Comparison of ENCODE assay signal across 16 mouse cellular contexts in the genomic region with DNA sequence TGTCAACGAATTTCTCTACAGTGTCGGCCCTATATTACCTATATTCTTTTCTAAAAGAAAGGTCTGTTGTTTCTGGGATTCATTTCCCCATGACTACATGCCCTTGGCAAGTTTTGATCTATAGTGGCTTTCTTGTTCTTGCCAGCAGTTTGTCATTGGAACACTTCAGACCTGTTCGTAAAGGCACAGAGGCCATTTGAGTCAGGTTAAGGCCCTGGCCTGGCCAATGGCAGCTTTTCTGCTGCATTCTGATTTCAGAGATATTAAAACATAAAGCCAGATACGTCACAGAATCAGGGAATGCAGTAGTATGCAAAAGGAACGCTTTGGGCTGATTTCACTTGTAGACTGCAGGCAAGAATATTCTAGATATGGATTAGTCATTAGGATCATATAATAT. TPM values are rescaled to one million over a fixed set of nuclear protein-coding genes. Genes with fewer than 3 reads are reported as not detected.
"Had no signal": no experiment of that assay in that cellular context is flagged by ENCODE, and none has a peak within 500 bp of the region (broad histone marks: within the 10 kb centered on the region; RNA-seq: fewer than 3 reads in every experiment).

No protein-coding gene starts in this region.

- H3K9me3 ChIP-seq: liver, embryonic 13.5 days; midbrain, embryonic 12.5 days; midbrain, embryonic 15.5 days; neural tube, embryonic 12.5 days; neural tube, embryonic 15.5 days; stomach, embryonic 15.5 days had no signal

- DNase-seq: left cerebral cortex, postnatal 4 days; liver, embryonic 13.5 days; lung, adult 2 months; lung, postnatal 14 days; right cerebral cortex, postnatal 25 days; spleen, adult 18-20 months; thymus, postnatal 25 days had no signal

- H3K4me1 ChIP-seq: midbrain, embryonic 12.5 days; midbrain, embryonic 15.5 days; neural tube, embryonic 12.5 days; stomach, embryonic 15.5 days had no signal

- H3K9ac ChIP-seq: liver, embryonic 13.5 days; midbrain, embryonic 12.5 days; midbrain, embryonic 15.5 days; neural tube, embryonic 12.5 days; neural tube, embryonic 15.5 days; stomach, embryonic 15.5 days had no signal

- H3K27ac ChIP-seq: liver, embryonic 13.5 days; macrophage; midbrain, embryonic 12.5 days; midbrain, embryonic 15.5 days; neural tube, embryonic 12.5 days; stomach, embryonic 15.5 days had no signal

- ATAC-seq: intestine, postnatal 0 days; midbrain, embryonic 15.5 days had no signal

- H3K36me3 ChIP-seq: liver, embryonic 13.5 days; midbrain, embryonic 12.5 days; midbrain, embryonic 15.5 days; neural tube, embryonic 12.5 days; neural tube, embryonic 15.5 days; stomach, embryonic 15.5 days had no signal

- H3K27me3 ChIP-seq: liver, embryonic 13.5 days; midbrain, embryonic 12.5 days; midbrain, embryonic 15.5 days; neural tube, embryonic 12.5 days; neural tube, embryonic 15.5 days; stomach, embryonic 15.5 days had no signal

- H3K4me3 ChIP-seq: liver, embryonic 13.5 days; midbrain, embryonic 12.5 days; midbrain, embryonic 15.5 days; neural tube, embryonic 12.5 days; neural tube, embryonic 15.5 days; stomach, embryonic 15.5 days had no signal

- H3K4me2 ChIP-seq: liver, embryonic 13.5 days; midbrain, embryonic 12.5 days; midbrain, embryonic 15.5 days; neural tube, embryonic 12.5 days; neural tube, embryonic 15.5 days; stomach, embryonic 15.5 days had no signal

RNA-seq across cellular contexts. Expression of gene Gpr156, which starts 17.5 kb away (rescaled TPM):
- polyA plus RNA-seq: liver, adult 2 months; liver, embryonic 16.5 days; macrophage had no signal

RNA-seq across cellular contexts. Expression of gene Gm36028, which starts 37.8 kb away (rescaled TPM):
- polyA plus RNA-seq: liver, embryonic 13.5 days; macrophage; midbrain, embryonic 15.5 days; neural tube, embryonic 12.5 days; neural tube, embryonic 15.5 days had no signal
